Mouse (Mus musculus) neural tube, embryonic 13.5 days (tissue): ENCODE measurements at regions not wholly inside any gene's neighbourhood (a gene's known extent, or its start where the extent isn't known, plus 50 kb on each side); places are given as distances from the start of the nearest gene placed in this dataset.

Experiments
- ATAC-seq: fragments of 200-750 bp; cut with Nextera tagmentation; 2 replicates; pipeline ENCODE4 v1.8.0; 2017; ENCODE audit warnings: low read depth, mild to moderate bottlenecking, moderate TSS enrichment, moderate library complexity
- H3K27ac ChIP-seq: fragments of 300-500 bp; sonication (generic); replicated peaks from 2 replicates; pipeline ENCODE4 v1.5.1; 2015; ENCODE audit warnings: moderate library complexity, mild to moderate bottlenecking, inconsistent platforms
- H3K27me3 ChIP-seq: fragments of 300-500 bp; sonication (generic); 2 replicates; pipeline ENCODE4 v1.6.1; 2015; ENCODE audit warnings: mild to moderate bottlenecking, inconsistent platforms
- H3K36me3 ChIP-seq: fragments of 300-500 bp; sonication (generic); 2 replicates; pipeline ENCODE4 v1.6.1; 2015; ENCODE audit warnings: mild to moderate bottlenecking, inconsistent platforms
- H3K4me1 ChIP-seq: fragments of 300-500 bp; sonication (generic); replicated peaks from 2 replicates; pipeline ENCODE4 v1.6.1; 2015; ENCODE audit warnings: inconsistent platforms
- H3K4me2 ChIP-seq: fragments of 300-500 bp; sonication (generic); 2 replicates; pipeline ENCODE4 v1.6.1; 2015; ENCODE audit warnings: inconsistent platforms, mild to moderate bottlenecking, moderate library complexity
- H3K4me3 ChIP-seq: fragments of 300-500 bp; sonication (generic); 2 replicates; pipeline ENCODE4 v1.5.1; 2015; ENCODE audit warnings: mild to moderate bottlenecking, inconsistent platforms
- H3K9ac ChIP-seq: fragments of 300-500 bp; sonication (generic); 2 replicates; pipeline ENCODE4 v1.6.1; 2015; ENCODE audit warnings: moderate library complexity, mild to moderate bottlenecking, inconsistent platforms
- H3K9me3 ChIP-seq: fragments of 300-500 bp; sonication (generic); 2 replicates; pipeline ENCODE4 v1.6.1; 2016; ENCODE audit warnings: inconsistent platforms
- WGBS: fragments of 180-500 bp; shearing (Covaris S2); methylation state at CpG from one replicate; pipeline ENCODE4 v1.1.7; 2015; 5-methylcytosine and 5-hydroxymethylcytosine counted together

DNA sequence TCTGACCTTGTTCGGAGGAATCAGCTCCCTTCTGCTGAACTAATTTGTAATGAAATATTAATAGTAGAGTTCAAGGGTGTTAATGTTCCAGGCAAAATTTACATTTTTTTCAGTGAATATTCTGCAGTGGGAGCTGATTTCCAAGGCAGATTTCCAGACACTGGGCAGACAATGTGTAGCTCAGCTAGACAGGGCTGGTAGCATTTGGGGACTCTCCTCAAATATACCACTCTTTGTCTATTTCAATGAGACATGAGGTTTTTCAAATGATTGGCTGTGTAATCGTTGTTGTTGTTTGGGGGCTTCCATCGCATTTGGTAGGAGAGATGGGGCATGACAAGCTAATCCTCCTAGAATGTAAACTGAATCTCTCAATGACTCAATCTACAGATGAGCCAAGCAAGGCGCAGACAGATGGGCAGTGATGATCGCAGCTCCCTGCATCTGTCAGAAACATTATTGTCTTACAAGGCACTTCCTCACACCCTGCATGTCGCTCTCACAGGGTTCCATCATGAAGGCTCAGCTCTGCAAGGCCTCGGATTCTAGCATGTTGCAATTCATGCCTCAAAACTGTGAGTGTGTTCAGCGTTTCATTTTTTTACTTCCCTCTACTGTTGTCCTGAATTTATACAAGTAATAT lies 241.7 kb upstream of the Akirin2 start:
- peak; percentile 56; the same call in 1 of the 2 replicates for ATAC-seq

GRCm38 (mm10) chr4:34310061-34310642 lies 240.6 kb upstream of the Akirin2 start:
- Histone ChIP-seq H3K36me3 (no peaks in the 10 kb centered on the region), H3K4me3 (no peak overlapping the region), H3K4me1 (peaks cover 10% of the 10 kb centered on the region), H3K9me3 (peaks cover 4% of the 10 kb centered on the region; the same call in 1 of the 2 replicates), H3K27ac (no peak overlapping the region), H3K27me3 (no peaks in the 10 kb centered on the region), H3K4me2 (no peak overlapping the region), H3K9ac (no peak overlapping the region)
- WGBS, result 33% methylated on average over 5 of the region's 5 CpGs
- ATAC-seq, result no peak

More for the DNA sequence above, 241.7 kb upstream of the Akirin2 start:
- Histone ChIP-seq H3K27ac (0 out of 2 replicates have a peak overlapping the region, but pooled peaks have one; percentile 14), H3K4me3 (no peak overlapping the region), H3K4me2 (no peak overlapping the region), H3K4me1 (peaks cover 10% of the 10 kb centered on the region), H3K9me3 (peaks cover under 1% of the 10 kb centered on the region; the same call in 1 of the 2 replicates), H3K36me3 (no peaks in the 10 kb centered on the region), H3K27me3 (no peaks in the 10 kb centered on the region), H3K9ac (no peak overlapping the region)
- WGBS, result 58% methylated on average over 8 of the region's 8 CpGs

DNA sequence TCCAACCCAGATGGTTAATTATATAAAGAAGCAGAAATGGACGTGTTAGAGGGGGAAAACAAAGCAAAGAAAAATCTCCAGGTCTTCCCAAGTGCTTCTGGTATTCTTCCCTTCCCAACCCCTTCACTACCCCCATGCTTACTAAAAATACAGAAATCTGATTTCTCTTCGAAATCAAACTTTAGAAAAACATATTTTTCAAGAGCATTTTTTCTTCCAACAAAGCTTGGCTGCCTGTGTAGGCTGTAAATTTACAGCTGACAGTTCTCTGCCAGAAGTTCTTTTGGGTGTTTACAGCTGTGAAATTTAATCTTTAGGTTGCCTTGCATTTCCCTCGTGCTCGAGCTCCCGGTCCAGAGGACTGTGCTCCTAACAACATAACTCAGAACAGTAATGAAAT lies 234.9 kb upstream of the Akirin2 start:
- no peak for ATAC-seq
- no peak overlapping the region for H3K4me2 ChIP-seq
- H3K9me3 ChIP-seq, result peaks cover 4% of the 10 kb centered on the region; the same call in 1 of the 2 replicates
- no peak overlapping the region for H3K4me3 ChIP-seq
- H3K27me3 ChIP-seq, result no peaks in the 10 kb centered on the region
- no peaks in the 10 kb centered on the region for H3K36me3 ChIP-seq
- no peaks in the 10 kb centered on the region for H3K4me1 ChIP-seq
- no peak overlapping the region for H3K27ac ChIP-seq
- 63% methylated on average over 5 of the region's 5 CpGs for WGBS
- no peak overlapping the region for H3K9ac ChIP-seq

- H3K27ac ChIP-seq, result no peak overlapping the region
- ATAC-seq, result no peak
- H3K4me2 ChIP-seq, result no peak overlapping the region
These were observed 227.9 kb upstream of the Akirin2 start for GRCm38 (mm10) chr4:34322841-34323240.

DNA sequence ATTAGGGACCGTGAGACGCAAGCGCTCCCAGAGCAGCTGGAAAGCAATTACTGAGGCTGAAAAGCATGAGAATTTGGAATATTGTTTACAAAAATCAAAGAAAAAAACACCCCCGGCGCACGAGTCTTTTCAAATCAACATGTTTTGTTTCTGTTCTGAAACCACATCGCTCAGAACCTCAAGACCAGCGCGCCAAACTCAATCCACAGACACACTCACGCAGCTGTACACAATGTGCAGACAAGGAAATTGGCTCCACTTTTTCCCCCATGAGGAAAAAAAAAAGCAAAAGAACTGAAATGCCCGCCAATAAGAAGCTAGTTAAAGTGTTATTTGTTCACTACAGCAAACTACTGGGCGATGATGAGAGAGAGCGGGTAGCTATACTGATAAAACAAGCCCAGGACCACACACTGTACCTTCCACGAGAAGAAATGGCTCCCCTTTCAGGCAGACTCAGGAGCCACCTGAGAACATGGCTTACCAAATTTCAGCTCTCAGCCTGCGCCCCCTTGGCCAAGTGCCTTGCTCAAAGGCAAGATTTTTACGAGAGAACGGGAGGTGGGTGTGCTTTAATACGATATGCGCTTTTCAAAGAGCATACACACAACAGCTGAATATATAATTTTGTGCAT lies 222.5 kb upstream of the Akirin2 start:
- H3K4me2 ChIP-seq, result no peak overlapping the region

More at GRCm38 (mm10) chr4:34322841-34323240, 227.9 kb upstream of the Akirin2 start:
- 61% methylated on average over 3 of the region's 3 CpGs for WGBS
- H3K27me3 ChIP-seq, result no peaks in the 10 kb centered on the region
- no peak overlapping the region for H3K9ac ChIP-seq
- H3K9me3 ChIP-seq, result no peaks in the 10 kb centered on the region
- no peak overlapping the region for H3K4me3 ChIP-seq
- H3K4me1 ChIP-seq, result no peaks in the 10 kb centered on the region
- no peaks in the 10 kb centered on the region for H3K36me3 ChIP-seq

GRCm38 (mm10) chr4:34336971-34337797 lies 213.6 kb upstream of the Akirin2 start:
- peak; percentile 56 for ATAC-seq
- 45% methylated on average over 14 of the region's 14 CpGs for WGBS
- no peak overlapping the region for H3K4me2 ChIP-seq
- peak overlapping the region; percentile 47 for H3K27ac ChIP-seq
- H3K27me3 ChIP-seq, result no peaks in the 10 kb centered on the region
- peaks cover 13% of the 10 kb centered on the region for H3K4me1 ChIP-seq
- no peak overlapping the region for H3K4me3 ChIP-seq
- H3K36me3 ChIP-seq, result no peaks in the 10 kb centered on the region
- H3K9ac ChIP-seq, result no peak overlapping the region
- H3K9me3 ChIP-seq, result no peaks in the 10 kb centered on the region

More for the DNA sequence above, 222.5 kb upstream of the Akirin2 start:
- no peak overlapping the region for H3K9ac ChIP-seq
- WGBS, result 80% methylated on average over 19 of the region's 19 CpGs
- no peak for ATAC-seq
- no peak overlapping the region for H3K4me3 ChIP-seq
- no peaks in the 10 kb centered on the region for H3K9me3 ChIP-seq
- no peaks in the 10 kb centered on the region for H3K36me3 ChIP-seq
- no peaks in the 10 kb centered on the region for H3K4me1 ChIP-seq
- H3K27me3 ChIP-seq, result no peaks in the 10 kb centered on the region
- no peak overlapping the region for H3K27ac ChIP-seq

- no peak overlapping the region for H3K4me2 ChIP-seq
- H3K36me3 ChIP-seq, result no peaks in the 10 kb centered on the region
- no peak overlapping the region for H3K4me3 ChIP-seq
- 0 out of 2 replicates have a peak, but pooled peaks have one; percentile 27 for ATAC-seq
- WGBS, result 79% methylated on average over 13 of the region's 13 CpGs
- peaks cover 13% of the 10 kb centered on the region for H3K4me1 ChIP-seq
- H3K27me3 ChIP-seq, result no peaks in the 10 kb centered on the region
- H3K9ac ChIP-seq, result no peak overlapping the region
- no peaks in the 10 kb centered on the region for H3K9me3 ChIP-seq
- peak overlapping the region; percentile 47 for H3K27ac ChIP-seq
These were observed 212.9 kb upstream of the Akirin2 start for GRCm38 (mm10) chr4:34337852-34338251.

DNA sequence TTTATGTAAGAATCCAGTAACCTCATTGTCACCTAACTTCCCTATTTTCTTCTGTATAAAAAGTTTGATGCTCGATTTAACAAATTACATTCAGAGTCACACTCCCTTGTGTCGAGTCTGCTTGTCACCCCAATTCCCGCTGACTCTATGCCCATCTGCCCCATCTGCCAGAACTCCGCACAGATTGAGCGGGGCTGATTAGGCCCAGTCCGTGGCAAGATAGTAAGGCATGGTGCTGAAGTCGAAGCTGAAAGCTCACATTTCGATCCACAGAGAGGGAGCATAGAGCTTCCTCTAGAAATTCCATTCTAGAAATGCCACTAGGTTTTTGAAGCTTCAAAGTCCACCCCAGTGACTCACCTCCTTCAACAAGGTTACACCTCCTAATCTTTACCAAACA lies 210.7 kb upstream of the Akirin2 start:
- Histone ChIP-seq H3K27ac (no peak overlapping the region), H3K27me3 (no peaks in the 10 kb centered on the region), H3K9me3 (no peaks in the 10 kb centered on the region), H3K4me3 (no peak overlapping the region), H3K4me2 (no peak overlapping the region), H3K36me3 (no peaks in the 10 kb centered on the region), H3K9ac (no peak overlapping the region), H3K4me1 (peaks cover 13% of the 10 kb centered on the region)
- ATAC-seq, result no peak
- 91% methylated on average over 8 of the region's 8 CpGs for WGBS

- ATAC-seq, result peak; percentile 61
- WGBS, result 57% methylated on average over 8 of the region's 8 CpGs
These were observed 179.3 kb upstream of the Akirin2 start for GRCm38 (mm10) chr4:34371281-34372032.

DNA sequence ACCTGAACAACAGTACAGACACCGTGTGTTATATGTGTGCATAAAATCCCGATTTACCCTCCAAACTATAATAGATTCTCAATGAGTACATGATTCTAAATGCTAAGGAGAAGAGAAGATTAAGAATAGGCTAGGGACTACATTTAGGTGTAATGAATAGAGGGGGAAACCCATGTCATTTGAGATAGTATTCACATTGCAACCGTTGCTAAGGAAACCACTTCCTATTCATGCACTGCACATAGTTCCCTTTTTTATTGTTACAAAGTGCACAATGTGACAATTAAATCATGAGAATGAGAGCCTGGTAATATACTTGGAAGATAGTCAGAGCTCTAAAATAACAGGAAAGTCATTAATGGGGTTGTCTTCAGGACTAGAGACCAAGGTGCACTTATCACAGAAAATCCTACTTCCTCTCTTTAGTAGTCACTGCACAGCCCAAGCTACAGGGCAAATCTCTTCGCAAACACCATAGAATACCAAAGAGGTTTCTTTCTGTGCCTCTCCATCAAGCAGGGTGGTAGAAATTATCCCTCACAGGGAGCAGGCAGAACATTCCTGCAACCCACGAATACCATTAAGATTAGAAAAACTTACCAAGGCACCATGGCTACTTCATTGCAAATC lies 164.3 kb upstream of the Akirin2 start:
- no peak overlapping the region for H3K27ac ChIP-seq
- WGBS, result 64% methylated on average over 5 of the region's 5 CpGs
- H3K36me3 ChIP-seq, result no peaks in the 10 kb centered on the region
- H3K9ac ChIP-seq, result no peak overlapping the region
- H3K4me1 ChIP-seq, result no peaks in the 10 kb centered on the region
- no peaks in the 10 kb centered on the region for H3K27me3 ChIP-seq
- no peak overlapping the region for H3K4me3 ChIP-seq
- H3K9me3 ChIP-seq, result no peaks in the 10 kb centered on the region
- peak; percentile 63; the same call in 1 of the 2 replicates for ATAC-seq
- no peak overlapping the region for H3K4me2 ChIP-seq

More at GRCm38 (mm10) chr4:34371281-34372032, 179.3 kb upstream of the Akirin2 start:
- Histone ChIP-seq H3K4me1 (no peaks in the 10 kb centered on the region), H3K27ac (no peak overlapping the region), H3K9me3 (no peaks in the 10 kb centered on the region), H3K4me2 (no peak overlapping the region), H3K9ac (no peak overlapping the region), H3K4me3 (no peak overlapping the region), H3K27me3 (no peaks in the 10 kb centered on the region), H3K36me3 (no peaks in the 10 kb centered on the region)

GRCm38 (mm10) chr4:34391499-34391898 lies 159.2 kb upstream of the Akirin2 start:
- Histone ChIP-seq H3K9me3 (no peaks in the 10 kb centered on the region), H3K4me3 (no peak overlapping the region), H3K9ac (no peak overlapping the region), H3K27me3 (no peaks in the 10 kb centered on the region), H3K4me1 (no peaks in the 10 kb centered on the region), H3K36me3 (no peaks in the 10 kb centered on the region), H3K27ac (no peak overlapping the region), H3K4me2 (no peak overlapping the region)
- ATAC-seq, result no peak
- 90% methylated on average over 5 of the region's 5 CpGs for WGBS
